Mouse (Mus musculus): ENCODE data around the gene Tmem167b. TPM values are rescaled to one million over a fixed set of nuclear protein-coding genes. Genes with fewer than 3 reads are reported as not detected.
"Not testable (repeated sequence)": the region's sequence is repeated elsewhere in the genome, so short reads cannot be mapped to it uniquely, and the experiment has no call there.

Gene Tmem167b
- 10 to 100 TPM; 27.0 to 29.9 TPM for total RNA-seq (2021)

GRCm38 (mm10) chr3:108562133-108562730 is at the start of gene Tmem167b:
TSS of gene Tmem167b (minus strand) at chr3:108562466.
- intact Hi-C loops (cut with DNase I): no loop called here

GRCm38 (mm10) chr3:108608906-108609305 is 46.6 kb upstream of the Tmem167b start:
- DNase-seq: no peak
- intact Hi-C loops (cut with DNase I): no loop called here

More at GRCm38 (mm10) chr3:108562133-108562730, at the start of gene Tmem167b:
- DNase-seq: peak; percentile 95 to 97

- DNase-seq: peak in 1 of 2 experiments; percentile 20
- intact Hi-C loops (cut with DNase I): no loop called here
These were observed 29.6 kb upstream of the Tmem167b start for GRCm38 (mm10) chr3:108591530-108592522.

GRCm38 (mm10) chr3:108590786-108591529 is 28.7 kb upstream of the Tmem167b start, which contains the start of gene Wdr47:
TSS of gene Wdr47 (plus strand) at chr3:108591279.
- intact Hi-C loops (cut with DNase I): no loop called here
- DNase-seq: peak; percentile 93 to 95

- no peak for DNase-seq
- intact Hi-C loops (cut with DNase I): no loop called here
These were observed 26.2 kb upstream of the Tmem167b start for GRCm38 (mm10) chr3:108588446-108588845.

- intact Hi-C loops (cut with DNase I): no loop called here
- no peak for DNase-seq
These were observed 22.3 kb upstream of the Tmem167b start for GRCm38 (mm10) chr3:108584580-108584979.

- intact Hi-C loops (cut with DNase I): loop anchor here (5.0 kb wide), 1 partner anchor 78 kb away; the partner anchor contains the start of gene Clcc1
These were observed 11.8 kb upstream of the Tmem167b start for GRCm38 (mm10) chr3:108574018-108574417.

GRCm38 (mm10) chr3:108572309-108573010 is 10.2 kb upstream of the Tmem167b start:
- intact Hi-C loops (cut with DNase I): loop anchor here (1.0 to 5.0 kb wide), 2 partner anchors 18 to 80 kb away; partner anchors contain the start of gene Clcc1

More at GRCm38 (mm10) chr3:108574018-108574417, 11.8 kb upstream of the Tmem167b start:
- DNase-seq: no peak

GRCm38 (mm10) chr3:108571443-108572294 is 9.4 kb upstream of the Tmem167b start, which contains the start of gene Taf13:
TSS of gene Taf13 (plus strand) at chr3:108571698.
- intact Hi-C loops (cut with DNase I): loop anchor here (1.0 to 5.0 kb wide), 2 partner anchors 17 to 81 kb away; partner anchors contain the start of gene Clcc1
- peak; percentile 97 to 98 for DNase-seq

More at GRCm38 (mm10) chr3:108572309-108573010, 10.2 kb upstream of the Tmem167b start:
- DNase-seq: no peak

GRCm38 (mm10) chr3:108570813-108571212 is 8.5 kb upstream of the Tmem167b start:
- no peak for DNase-seq
- intact Hi-C loops (cut with DNase I): loop anchor here (5.0 kb wide), 1 partner anchor 81 kb away; the partner anchor contains the start of gene Clcc1

- intact Hi-C loops (cut with DNase I): loop anchor here (5.0 kb wide), 1 partner anchor 83 kb away; the partner anchor contains the start of gene Clcc1
- not testable (repeated sequence) for DNase-seq
These were observed 7.4 kb upstream of the Tmem167b start for GRCm38 (mm10) chr3:108569636-108570035.

- no peak for DNase-seq
- intact Hi-C loops (cut with DNase I): no loop called here
These were observed 6.0 kb upstream of the Tmem167b start for GRCm38 (mm10) chr3:108567990-108568877.

- intact Hi-C loops (cut with DNase I): loop anchor here (1.0 kb wide), 1 partner anchor 162 kb away; no protein-coding TSS in a partner anchor
- peak; percentile 78 to 83 for DNase-seq
These were observed 1.0 kb upstream of the Tmem167b start for GRCm38 (mm10) chr3:108563309-108563708.

GRCm38 (mm10) chr3:108562777-108563271 is 558 bp upstream of the Tmem167b start:
- DNase-seq: peak; percentile 22 to 42
- intact Hi-C loops (cut with DNase I): loop anchor here (1.0 kb wide), 1 partner anchor 162 kb away; no protein-coding TSS in a partner anchor

GRCm38 (mm10) chr3:108557888-108558287 is 4.4 kb downstream of the Tmem167b start:
- no peak for DNase-seq
- intact Hi-C loops (cut with DNase I): loop anchor here (10.0 kb wide), 2 partner anchors 273 to 353 kb away; partner anchors contain the start of genes Cyb561d1 and Sort1

GRCm38 (mm10) chr3:108554587-108555312 is 7.5 kb downstream of the Tmem167b start:
- intact Hi-C loops (cut with DNase I): loop anchor here (1.0 to 10.0 kb wide), 4 partner anchors 17 to 350 kb away; partner anchors contain the start of genes Cyb561d1 and Sort1
- peak; percentile 89 to 94 for DNase-seq
